ENCODE assay signal across 9 mouse cellular contexts in the genomic region with DNA sequence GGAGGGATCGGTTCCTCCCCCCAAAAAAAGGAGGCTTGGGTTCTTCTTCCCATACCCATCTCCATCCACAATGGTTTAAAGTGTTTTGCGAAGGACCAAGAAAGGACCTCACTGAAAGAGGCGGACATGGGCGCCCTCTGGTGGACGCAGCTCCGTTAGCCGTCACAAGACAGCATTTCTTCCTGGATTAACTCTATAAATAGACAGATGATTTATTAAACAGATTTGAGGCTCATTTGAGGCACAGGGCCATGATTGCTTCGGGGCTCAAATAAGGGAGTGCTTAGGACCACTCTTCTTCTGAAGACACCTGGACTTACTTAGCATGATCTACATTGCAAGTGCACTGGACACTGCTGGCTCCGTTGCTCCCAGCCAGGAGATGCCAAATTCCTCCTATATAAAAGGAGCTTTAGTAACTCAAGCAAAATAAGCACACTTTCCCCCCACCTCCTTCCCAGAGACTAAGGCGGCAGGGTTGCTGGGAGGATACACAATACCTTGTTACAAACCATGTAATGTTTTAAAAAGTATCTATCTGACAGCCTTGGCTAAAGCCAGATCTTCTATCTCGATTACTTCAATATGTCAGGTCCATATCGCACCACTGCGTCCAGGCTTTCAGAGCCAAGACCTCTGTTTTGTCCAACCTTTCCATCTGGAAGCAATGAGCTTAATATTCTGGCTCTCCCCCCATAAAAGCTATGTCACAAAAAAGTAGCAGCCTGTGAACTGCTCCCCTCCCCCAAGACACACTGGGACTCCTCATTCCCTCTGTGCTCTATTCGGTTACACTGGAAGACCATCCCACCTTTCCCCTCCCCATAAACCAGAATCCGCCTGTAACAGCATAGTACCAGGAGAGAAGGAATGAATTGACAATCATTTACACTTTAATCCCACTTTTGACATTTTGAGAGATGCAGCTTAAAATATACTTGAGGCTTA. TPM values are rescaled to one million over a fixed set of nuclear protein-coding genes. Genes with fewer than 3 reads are reported as not detected.
DNase-seq lines count a peak whose midpoint lies in the region; ATAC-seq and TF ChIP-seq lines count a peak whose summit lies in the region.
"Had no signal": no experiment of that assay in that cellular context is flagged by ENCODE, and none has a peak within 500 bp of the region (broad histone marks: within the 10 kb centered on the region; RNA-seq: fewer than 3 reads in every experiment).

No protein-coding gene starts in this region.

- CTCF ChIA-PET in Patski (lab: Charles Lee): interaction anchor here (0.6 to 2.9 kb wide), 13 partner anchors 9 to 1408 kb away, joined by 3 to 13 read pairs (median 3); a partner anchor contains a TSS

- H3K27me3 ChIP-seq in Patski: no peaks in the 10 kb centered on the region
- H3K27me3 ChIP-seq in midbrain, embryonic 11.5 days (ENCODE audit: control insufficient read depth, insufficient read depth, low read length): no peaks in the 10 kb centered on the region

- peaks cover 3% of the 10 kb centered on the region; the same call in 1 of the 2 replicates for H3K4me1 ChIP-seq in midbrain, embryonic 11.5 days (ENCODE audit: control insufficient read depth, insufficient read depth, low read length)

- no peak overlapping the region for H3K4me3 ChIP-seq in midbrain, embryonic 11.5 days (ENCODE audit: low read depth, low read length)
- H3K4me3 ChIP-seq: myocyte had no signal

- H3K9me3 ChIP-seq in midbrain, embryonic 11.5 days (ENCODE audit: control insufficient read depth, low read length): no peaks in the 10 kb centered on the region

- peak; percentile 90 for TF ChIP-seq CTCF in Patski (IDR thresholded peaks at IDR 0.05)

- no peak overlapping the region for H3K4me2 ChIP-seq in midbrain, embryonic 11.5 days

- H3K27ac ChIP-seq in midbrain, embryonic 11.5 days (ENCODE audit: low read depth, low read length): no peak overlapping the region

- H3K9ac ChIP-seq in midbrain, embryonic 11.5 days (ENCODE audit: low read length): no peak overlapping the region

- in situ Hi-C loops in Patski (cut with MboI; ENCODE audit: low pct_unique_long_range_greater_than_20kb): loop anchor here (5.0 to 25.0 kb wide), 6 partner anchors 99 to 1401 kb away; no protein-coding TSS in a partner anchor

- ATAC-seq in Patski: no peak
- peak; percentile 68 for ATAC-seq in midbrain, embryonic 11.5 days (ENCODE audit: low FRiP score)
- no peak for ATAC-seq in monocyte, adult 5-6 weeks (replicated peaks; ENCODE audit: insufficient number of reproducible peaks, low FRiP score, low TSS enrichment, poor library complexity, severe bottlenecking)

- no peaks in the 10 kb centered on the region for H3K36me3 ChIP-seq in midbrain, embryonic 11.5 days (ENCODE audit: control insufficient read depth, insufficient read depth, low read length)

- WGBS in midbrain, embryonic 11.5 days: 25% methylated on average over 15 of the region's 15 CpGs

- DNase-seq in Patski (ENCODE audit: low read depth, low spot score): no peak
- peak; percentile 67 for DNase-seq in cerebellum, adult 9-10 months
- peak; percentile 56 to 83 for DNase-seq in frontal cortex, postnatal 14 days (ENCODE audit: low spot score in 2 of 2)
- peak; percentile 64 for DNase-seq in induced T-regulatory cell, adult 2 months (ENCODE audit: low read depth)
- peak; percentile 36 to 83 for DNase-seq in left cerebral cortex, adult 8-10 months (ENCODE audit: low spot score in 2 of 2)
- DNase-seq in midbrain, embryonic 11.5 days (ENCODE audit: low spot score, missing footprints): peak; percentile 99
- peak; percentile 13 for DNase-seq in spleen, adult 12 weeks (ENCODE audit: low spot score)

- POLR2A ChIA-PET in Patski (lab: Charles Lee): interaction anchor here (0.7 kb wide), 4 partner anchors 996 to 1854 kb away, joined by 3 read pairs; no protein-coding TSS in a partner anchor

RNA-seq across cellular contexts. Expression of a gene that starts 47.8 kb away (rescaled TPM):
- 28.6 TPM for polyA plus RNA-seq in Patski (2021)
- 10 to 100 TPM; 31.9 to 35.2 (median 33.7) TPM for total RNA-seq in left cerebral cortex, adult 8-10 months (2022)
- 30.4 and 31.0 TPM in 2 replicates for polyA plus RNA-seq in midbrain, embryonic 11.5 days (2014; fragmentation: Nextera tagmentation; extraction: Ambion mirVana)
- 12.9 to 18.1 TPM (median 16.6 TPM) in 3 replicates for total RNA-seq in monocyte, adult 5-6 weeks (2017)
